Mouse (Mus musculus) lung, postnatal 4 days (tissue): ENCODE measurements around the gene Cd80.

ENCODE experiments used
- DNase-seq, 2 experiments: peaks; one replicate each; pipeline ENCODE4 v3.0.0; 2021

Gene Cd80

DNA sequence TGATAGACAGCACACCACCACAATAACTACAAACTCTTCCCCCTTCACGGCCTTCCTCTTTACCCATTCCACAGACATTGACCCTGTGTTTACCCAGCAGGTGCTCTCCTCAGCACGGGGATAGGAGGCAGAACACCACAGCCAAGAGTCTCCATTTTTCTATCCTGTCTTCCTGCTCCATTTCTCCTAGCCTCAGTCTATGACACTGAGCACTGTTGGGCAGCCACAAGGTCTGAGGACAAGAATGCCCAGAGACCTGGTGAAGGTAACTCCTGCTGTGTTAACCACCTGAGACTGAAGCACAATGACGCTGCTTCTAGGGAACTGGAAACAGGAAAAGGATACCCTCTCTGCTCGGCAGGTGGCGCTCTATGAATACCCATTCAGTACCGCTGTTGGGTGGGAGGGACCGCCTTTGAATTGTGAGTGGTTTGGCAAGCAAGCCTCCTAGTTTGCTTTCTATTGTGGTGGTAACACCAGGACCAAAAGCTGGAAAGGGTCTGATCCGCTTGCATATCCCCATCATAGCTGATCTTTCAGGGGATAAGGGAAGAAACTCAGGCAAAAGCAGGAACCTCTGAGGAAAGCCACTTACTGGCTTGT, 81.3 kb downstream of the Cd80 start:
- DNase-seq = peak; percentile 71 to 79

DNA sequence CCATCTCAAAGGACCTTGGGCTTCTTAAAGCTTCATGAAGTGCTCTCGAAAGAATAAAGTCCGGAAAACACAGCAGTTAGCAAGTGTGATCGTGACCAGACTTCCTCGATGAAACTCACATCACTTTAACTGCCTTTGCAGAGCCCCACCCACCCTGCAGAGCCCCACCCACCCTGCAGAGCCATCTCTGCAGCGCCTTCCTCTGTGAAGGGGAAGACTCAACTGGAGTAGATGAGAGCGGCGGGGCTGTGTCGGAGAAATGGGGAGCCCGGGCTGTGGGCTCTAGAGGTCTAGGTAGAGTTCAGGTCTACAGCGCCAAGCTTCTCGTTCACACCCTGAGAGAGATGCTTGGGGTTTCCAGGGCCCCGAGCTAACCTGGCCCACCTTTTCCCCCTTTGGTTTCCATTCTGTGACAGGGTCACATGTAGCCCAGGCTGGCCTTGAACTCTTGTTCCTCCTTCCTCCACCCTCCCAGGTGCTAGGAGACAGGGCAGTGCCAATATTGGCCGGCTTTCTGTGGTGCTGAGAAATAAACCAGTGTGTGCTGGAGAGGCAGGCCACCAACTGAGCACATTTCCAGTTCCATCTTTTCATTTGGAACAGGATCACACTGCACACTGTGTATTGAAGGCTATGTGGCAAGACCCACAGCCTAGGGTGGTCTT, 83.5 kb downstream of the Cd80 start:
- no peak for DNase-seq
